2 mouse cellular contexts compared by ENCODE assay signal in the genomic region with DNA sequence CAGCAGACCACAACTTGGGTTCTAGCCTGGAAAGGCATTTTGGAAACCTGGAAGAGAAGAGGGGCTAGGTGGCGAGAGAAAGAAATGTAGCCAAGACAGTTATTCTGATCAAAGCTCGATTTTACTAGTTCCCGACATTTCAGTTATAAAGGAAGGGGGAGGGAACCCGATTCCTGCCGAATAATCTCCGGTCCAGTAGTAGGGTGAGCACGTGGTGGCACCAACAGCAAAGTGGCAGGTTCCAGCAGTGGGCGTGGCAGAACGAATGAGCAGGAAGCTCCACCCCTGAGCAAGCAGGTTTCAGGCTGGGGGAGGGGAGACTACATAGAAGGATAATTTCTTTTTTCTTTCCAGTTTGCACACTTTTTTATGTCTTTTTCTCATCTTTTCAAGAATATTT.
DNase-seq lines count a peak whose midpoint lies in the region; TF ChIP-seq lines count a peak whose summit lies in the region.
"Not testable (repeated sequence)": the region's sequence is repeated elsewhere in the genome, so short reads cannot be mapped to it uniquely, and the experiment has no call there.

No protein-coding gene starts in this region.

- H3K9me3 ChIP-seq in MEL (replicated peaks; ENCODE audit: insufficient read depth, low read length): not testable (repeated sequence)

- H3K27me3 ChIP-seq in MEL (ENCODE audit: control insufficient read depth in 1 of 2, insufficient read depth in 2 of 2, low read length in 2 of 2): not testable (repeated sequence)

- not testable (repeated sequence) for H3K79me2 ChIP-seq in MEL (ENCODE audit: control insufficient read depth, insufficient read depth, low read length, poor library complexity)

- not testable (repeated sequence) for H3K36me3 ChIP-seq in MEL (ENCODE audit: control insufficient read depth in 1 of 2, insufficient read depth in 2 of 2, low read length in 2 of 2)

- TF ChIP-seq POLR2A in MEL (IDR thresholded peaks at IDR 0.05; ENCODE audit: control insufficient read depth in 1 of 2, insufficient read depth in 1 of 2, low read depth in 1 of 2, low read length in 2 of 2, poor library complexity in 1 of 2): peak in 1 of 2 experiments; percentile 35; a peak in 1 of 4 replicates

- TF ChIP-seq RAD21 in MEL (IDR thresholded peaks at IDR 0.05; ENCODE audit: low read depth, low read length): not testable (repeated sequence)

- H3K4me3 ChIP-seq in MEL (ENCODE audit: control insufficient read depth in 1 of 2, insufficient read depth in 1 of 2, low read depth in 2 of 2, low read length in 2 of 2): peak overlapping the region; percentile 35 to 37; a peak in 2 of 4 replicates

- H3K4me1 ChIP-seq in MEL (ENCODE audit: control insufficient read depth in 1 of 2, insufficient read depth in 2 of 2, low read length in 2 of 2): not testable (repeated sequence)

- H3K27ac ChIP-seq in MEL (ENCODE audit: control insufficient read depth, low read depth, low read length): not testable (repeated sequence)

- TF ChIP-seq CTCF in MEL (IDR thresholded peaks at IDR 0.05 in 2 of 3, conservative IDR thresholded peaks at IDR 0.05 in 1 of 3; ENCODE audit: control insufficient read depth in 1 of 3, insufficient read depth in 1 of 3, low read depth in 2 of 3, low read length in 3 of 3, poor library complexity in 1 of 3, severe bottlenecking in 1 of 3): not testable (repeated sequence)

- not testable (repeated sequence) for TF ChIP-seq EP300 in MEL (IDR thresholded peaks at IDR 0.05; ENCODE audit: low read depth in 1 of 2, low read length in 2 of 2)

- DNase-seq in MEL (ENCODE audit: low read depth, low spot score): peak; percentile 58
- DNase-seq in MEL-GATA-1-ER (ENCODE audit: extremely low read depth, low read depth): peak; percentile 11

- peak overlapping the region; percentile 56 for H3K9ac ChIP-seq in MEL (ENCODE audit: control insufficient read depth, low read depth, low read length, poor library complexity, severe bottlenecking)

TF ChIP-seq in MEL, 35 proteins besides CTCF, POLR2A, EP300 and RAD21:
- TF ChIP-seq USF1 (IDR thresholded peaks at IDR 0.05; ENCODE audit: low read depth, low read length): peak; percentile 61
- peak; percentile 70 for TF ChIP-seq MXI1 (IDR thresholded peaks at IDR 0.05; ENCODE audit: low read depth, low read length)
- TF ChIP-seq MYC (IDR thresholded peaks at IDR 0.05; ENCODE audit: low read depth, low read length): peak; percentile 75
- peak; percentile 81 for TF ChIP-seq MAX (IDR thresholded peaks at IDR 0.05; ENCODE audit: low read length)
- 0 out of 2 replicates have a peak, but pooled peaks have one; percentile 35 for TF ChIP-seq TBP (IDR thresholded peaks at IDR 0.05; ENCODE audit: low read depth, low read length)
- TF ChIP-seq SIN3A (IDR thresholded peaks at IDR 0.05; ENCODE audit: low read length): peak; percentile 34; the same call in 1 of the 2 replicates
